Mouse (Mus musculus) heart, embryonic 14.5 days (tissue): ENCODE results near the gene Wiz. TPM values are rescaled to one million over a fixed set of nuclear protein-coding genes. Genes with fewer than 3 reads are reported as not detected.
A peak's percentile ranks its signal among the peaks of the same experiment; 100 is the strongest.

Experiments
- ATAC-seq: fragments of 200-750 bp; cut with Nextera tagmentation; 2 replicates; pipeline ENCODE4 v1.8.0; 2017; ENCODE audit warnings: low read depth, moderate TSS enrichment; ENCODE audit not compliant: insufficient number of reproducible peaks, insufficient read depth, low FRiP score
- H3K27ac ChIP-seq, 2 experiments: fragments of 200-500 bp in 1 of 2; fragments of 300-500 bp in 1 of 2; sonication (generic) in 1 of 2; replicated peaks in 1 of 2; 2 replicates each; pipeline ENCODE4 v1.5.1; 2012 to 2014; ENCODE audit warnings: low read depth in 2 of 2, low read length in 2 of 2, control low read depth in 1 of 2, mild to moderate bottlenecking in 1 of 2, mixed read lengths in 1 of 2; ENCODE audit not compliant: control insufficient read depth in 1 of 2, insufficient read depth in 1 of 2
- H3K27me3 ChIP-seq: fragments of 300-500 bp; sonication (generic); 2 replicates; pipeline ENCODE4 v1.6.1; 2014; ENCODE audit warnings: mild to moderate bottlenecking, low read length, control low read depth; ENCODE audit not compliant: control insufficient read depth, insufficient read depth
- H3K36me3 ChIP-seq: fragments of 300-500 bp; sonication (generic); 2 replicates; pipeline ENCODE4 v1.6.1; 2014; ENCODE audit warnings: mild to moderate bottlenecking, control low read depth, low read length, mixed read lengths; ENCODE audit not compliant: control insufficient read depth, insufficient read depth
- H3K4me1 ChIP-seq, 2 experiments: fragments of 200-500 bp in 1 of 2; fragments of 300-500 bp in 1 of 2; sonication (generic) in 1 of 2; 2 replicates each; pipeline ENCODE4 v1.6.1; 2012 to 2014; ENCODE audit warnings: low read length in 2 of 2, control low read depth in 1 of 2, mixed read lengths in 1 of 2; ENCODE audit not compliant: control insufficient read depth in 2 of 2, insufficient read depth in 2 of 2
- H3K4me2 ChIP-seq: fragments of 300-500 bp; sonication (generic); 2 replicates; pipeline ENCODE4 v1.6.1; 2014; ENCODE audit warnings: mild to moderate bottlenecking, low read length
- H3K4me3 ChIP-seq, 2 experiments: fragments of 200-500 bp in 1 of 2; fragments of 300-500 bp in 1 of 2; sonication (generic) in 1 of 2; 2 replicates each; pipeline ENCODE4 v1.5.1; 2012 to 2014; ENCODE audit warnings: low read length in 2 of 2, mild to moderate bottlenecking in 2 of 2, control low read depth in 1 of 2, low read depth in 1 of 2, moderate library complexity in 1 of 2; ENCODE audit not compliant: control insufficient read depth in 1 of 2, insufficient read depth in 1 of 2
- H3K9ac ChIP-seq: fragments of 300-500 bp; sonication (generic); 2 replicates; pipeline ENCODE4 v1.6.1; 2014; ENCODE audit warnings: mild to moderate bottlenecking, low read length
- H3K9me3 ChIP-seq: fragments of 300-500 bp; sonication (generic); 2 replicates; pipeline ENCODE4 v1.6.1; 2016; ENCODE audit warnings: low read length, control low read depth; ENCODE audit not compliant: control insufficient read depth
- WGBS: fragments of 180-500 bp; shearing (Covaris S2); extraction: QIAGEN DNeasy Blood & Tissue Kit; methylation state at CpG from one replicate; pipeline ENCODE4 v1.1.7; 2014; 5-methylcytosine and 5-hydroxymethylcytosine counted together
- polyA plus RNA-seq: library from polyadenylated mRNA; unstranded; fragments of >200 nt; fragmentation: Nextera tagmentation; extraction: Ambion mirVana; gene quantifications from 2 replicates; pipeline ENCODE4 v1.2.1, GENCODE M21; 2014

Wiz gene
- polyA plus RNA-seq, 1 experiment from 2014 or later, result 19.5 TPM

- Histone ChIP-seq H3K36me3 (peaks cover 34% of the 10 kb centered on the region), H3K4me3 (no peak overlapping the region), H3K4me2 (no peak overlapping the region), H3K9ac (no peak overlapping the region), H3K27me3 (no peaks in the 10 kb centered on the region), H3K9me3 (no peaks in the 10 kb centered on the region), H3K4me1 (peaks cover 10 to 11% of the 10 kb centered on the region in 2 experiments), H3K27ac (no peak overlapping the region)
- 75% methylated on average over 2 of the region's 2 CpGs for WGBS
- no peak for ATAC-seq
Observed at GRCm38 (mm10) chr17:32378786-32379185, 10.5 kb downstream of the Wiz start.

GRCm38 (mm10) chr17:32377137-32377536 is 12.1 kb downstream of the Wiz start:
- Histone ChIP-seq H3K4me2 (no peak overlapping the region), H3K4me3 (no peak overlapping the region), H3K36me3 (peaks cover 27% of the 10 kb centered on the region), H3K4me1 (peaks cover 0 to 2% of the 10 kb centered on the region in 2 experiments; a peak in 1 of 4 replicates), H3K9ac (no peak overlapping the region), H3K9me3 (no peaks in the 10 kb centered on the region), H3K27me3 (no peaks in the 10 kb centered on the region), H3K27ac (no peak overlapping the region)
- 75% methylated on average over 9 of the region's 9 CpGs for WGBS
- no peak for ATAC-seq

GRCm38 (mm10) chr17:32376475-32376874 is 12.8 kb downstream of the Wiz start:
- H3K4me3 ChIP-seq, result no peak overlapping the region
- 85% methylated on average over 15 of the region's 15 CpGs for WGBS
- no peak overlapping the region for H3K4me2 ChIP-seq
- H3K27me3 ChIP-seq, result no peaks in the 10 kb centered on the region
- no peak overlapping the region for H3K9ac ChIP-seq
- H3K27ac ChIP-seq, result no peak overlapping the region
- H3K9me3 ChIP-seq, result no peaks in the 10 kb centered on the region
- H3K4me1 ChIP-seq, result peaks cover 0 to 2% of the 10 kb centered on the region in 2 experiments; a peak in 1 of 4 replicates
- ATAC-seq, result no peak
- H3K36me3 ChIP-seq, result peaks cover 27% of the 10 kb centered on the region

GRCm38 (mm10) chr17:32368991-32369578 is 20.2 kb downstream of the Wiz start:
- Histone ChIP-seq H3K9me3 (no peaks in the 10 kb centered on the region), H3K4me2 (peak overlapping the region; percentile 61), H3K4me3 (peak overlapping the region; percentile 26 to 35; a peak in 3 of 4 replicates), H3K36me3 (peaks cover 7% of the 10 kb centered on the region; the same call in 1 of the 2 replicates), H3K27me3 (no peaks in the 10 kb centered on the region), H3K9ac (0 out of 2 replicates have a peak overlapping the region, but pooled peaks have one; percentile 11), H3K27ac (no peak overlapping the region), H3K4me1 (peaks cover 3 to 10% of the 10 kb centered on the region in 2 experiments; a peak in 3 of 4 replicates)
- 22% methylated on average over 10 of the region's 17 CpGs for WGBS
- no peak for ATAC-seq

- H3K27ac ChIP-seq, result no peak overlapping the region
- peaks cover 9 to 19% of the 10 kb centered on the region in 2 experiments for H3K4me1 ChIP-seq
- H3K9me3 ChIP-seq, result no peaks in the 10 kb centered on the region
- H3K4me3 ChIP-seq, result no peak overlapping the region
- no peak overlapping the region for H3K4me2 ChIP-seq
- H3K27me3 ChIP-seq, result no peaks in the 10 kb centered on the region
- no peak for ATAC-seq
- WGBS, result 83% methylated on average over 11 of the region's 11 CpGs
- no peak overlapping the region for H3K9ac ChIP-seq
- peaks cover 7% of the 10 kb centered on the region; the same call in 1 of the 2 replicates for H3K36me3 ChIP-seq
Observed at GRCm38 (mm10) chr17:32367706-32368105, 21.5 kb downstream of the Wiz start.

GRCm38 (mm10) chr17:32365296-32365695 is 23.9 kb downstream of the Wiz start:
- Histone ChIP-seq H3K36me3 (peaks cover 30% of the 10 kb centered on the region), H3K4me1 (peaks cover 10 to 23% of the 10 kb centered on the region in 2 experiments), H3K27me3 (no peaks in the 10 kb centered on the region), H3K9me3 (no peaks in the 10 kb centered on the region), H3K4me2 (no peak overlapping the region), H3K4me3 (no peak overlapping the region), H3K27ac (no peak overlapping the region), H3K9ac (no peak overlapping the region)
- 76% methylated on average over 1 of the region's 1 CpGs for WGBS
- no peak for ATAC-seq

- Histone ChIP-seq H3K36me3 (peaks cover 34% of the 10 kb centered on the region), H3K4me1 (peaks cover 10 to 23% of the 10 kb centered on the region in 2 experiments), H3K4me3 (peak overlapping the region in 1 of 2 experiments; percentile 85; a peak in 3 of 4 replicates), H3K9me3 (no peaks in the 10 kb centered on the region), H3K4me2 (peak overlapping the region; percentile 65), H3K27ac (peak overlapping the region; percentile 48 to 66), H3K27me3 (no peaks in the 10 kb centered on the region), H3K9ac (peak overlapping the region; percentile 93)
- WGBS, result 43% methylated on average over 5 of the region's 5 CpGs
- no peak for ATAC-seq
Observed at GRCm38 (mm10) chr17:32364850-32365249, 24.4 kb downstream of the Wiz start.
